Mouse (Mus musculus): Measurements from ENCODE around the gene St6galnac3. TPM values are rescaled to one million over a fixed set of nuclear protein-coding genes. Genes with fewer than 3 reads are reported as not detected.
"Not testable (repeated sequence)": the region's sequence is repeated elsewhere in the genome, so short reads cannot be mapped to it uniquely, and the experiment has no call there.

Gene St6galnac3
- polyA plus RNA-seq (2021): 12.2 TPM

DNA sequence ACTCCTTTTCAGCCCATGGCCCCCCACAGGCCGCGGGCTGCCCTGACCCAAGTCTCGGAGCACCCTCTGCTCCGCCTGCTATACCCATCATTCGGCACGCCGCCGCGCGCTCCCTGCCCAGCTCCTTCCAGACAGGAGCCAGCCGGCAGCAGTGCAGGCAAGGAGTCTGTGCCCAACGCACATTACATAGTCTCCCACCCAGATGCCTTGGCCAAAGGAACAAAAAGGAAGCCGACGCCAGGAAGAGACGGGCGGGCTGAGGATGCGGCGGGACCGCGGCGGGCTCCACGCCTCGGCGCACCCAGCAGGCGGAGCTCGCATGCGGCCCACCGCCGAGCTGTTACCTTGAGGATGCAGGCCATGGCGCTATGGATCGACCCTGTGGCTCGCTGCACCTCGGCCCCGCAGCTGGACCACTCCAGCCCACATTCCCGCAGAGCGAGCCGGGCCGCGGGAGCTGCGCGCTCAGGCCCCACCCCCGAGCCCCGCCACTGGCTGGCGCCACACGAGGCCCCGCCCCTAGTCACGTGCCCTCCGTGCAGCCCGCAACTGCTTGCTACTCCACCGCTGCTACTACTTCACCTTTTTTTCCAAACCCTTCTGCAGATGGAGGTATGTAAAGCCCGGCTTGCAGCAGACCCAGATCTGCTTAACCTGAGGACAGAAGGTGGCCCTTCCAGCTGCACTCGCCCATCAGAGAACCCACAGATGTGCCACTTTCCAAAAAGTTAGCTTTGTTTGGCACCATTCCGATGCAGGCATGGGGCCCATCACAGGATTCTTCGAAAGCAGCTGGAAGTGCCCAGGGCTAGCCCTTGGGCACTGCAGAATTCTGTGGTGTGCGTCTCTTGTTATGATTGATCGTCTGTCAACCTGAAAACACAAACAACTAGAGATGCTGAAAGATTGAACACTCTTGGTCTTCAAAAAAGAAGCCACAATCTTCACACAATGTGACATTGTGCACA, at the start of gene St6galnac3:
Gene St6galnac3 (minus strand): TSS at position 474 of the 968 bp plus-strand sequence.
- POLR2A ChIA-PET: interaction anchor here (0.5 to 1.7 kb wide), 6 partner anchors 24 to 91 kb away, joined by 3 to 8 read pairs (median 4); no protein-coding TSS in a partner anchor
- in situ Hi-C loops (cut with MboI; ENCODE audit: low pct_unique_long_range_greater_than_20kb): no loop called here

DNA sequence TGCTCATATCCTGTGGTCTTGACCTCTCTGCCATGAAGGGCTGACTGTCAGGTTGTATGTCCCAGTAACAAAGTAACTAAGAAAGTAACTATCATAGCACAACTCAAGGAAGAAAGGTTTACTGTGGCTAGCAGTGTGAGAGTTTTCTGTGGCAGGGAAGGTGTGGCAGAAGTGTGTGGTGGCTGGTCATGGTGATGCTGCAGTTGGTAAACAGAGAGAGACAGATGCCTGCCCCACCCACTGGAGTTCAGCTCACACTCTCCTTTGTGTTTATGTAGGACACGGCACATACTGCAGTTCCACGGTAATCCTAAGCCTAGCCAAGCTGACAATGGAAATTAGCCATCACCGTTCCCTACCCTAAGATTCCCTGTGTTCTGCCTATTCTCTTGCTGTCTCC, 49.6 kb upstream of the St6galnac3 start:
- no peaks in the 10 kb centered on the region for H3K27me3 ChIP-seq
- in situ Hi-C loops (cut with MboI; ENCODE audit: low pct_unique_long_range_greater_than_20kb): no loop called here
- ChIA-PET POLR2A (no interaction called here), CTCF (interaction anchor here (0.8 to 0.9 kb wide), 2 partner anchors 10 to 34 kb away, joined by 3 read pairs; no protein-coding TSS in a partner anchor)
- ATAC-seq (no peak), DNase-seq (ENCODE audit: low read depth, low spot score) (no peak)
- no peak for TF ChIP-seq CTCF (IDR thresholded peaks at IDR 0.05)

More for the DNA sequence above, at the start of gene St6galnac3:
- CTCF ChIA-PET: interaction anchor here (1.1 to 1.4 kb wide), 4 partner anchors 14 to 60 kb away, joined by 3 to 4 read pairs (median 3); no protein-coding TSS in a partner anchor
- peak; percentile 81 for TF ChIP-seq CTCF (IDR thresholded peaks at IDR 0.05)
- no peaks in the 10 kb centered on the region for H3K27me3 ChIP-seq
- ATAC-seq: peak; percentile 95
- no peak for DNase-seq (ENCODE audit: low read depth, low spot score)

DNA sequence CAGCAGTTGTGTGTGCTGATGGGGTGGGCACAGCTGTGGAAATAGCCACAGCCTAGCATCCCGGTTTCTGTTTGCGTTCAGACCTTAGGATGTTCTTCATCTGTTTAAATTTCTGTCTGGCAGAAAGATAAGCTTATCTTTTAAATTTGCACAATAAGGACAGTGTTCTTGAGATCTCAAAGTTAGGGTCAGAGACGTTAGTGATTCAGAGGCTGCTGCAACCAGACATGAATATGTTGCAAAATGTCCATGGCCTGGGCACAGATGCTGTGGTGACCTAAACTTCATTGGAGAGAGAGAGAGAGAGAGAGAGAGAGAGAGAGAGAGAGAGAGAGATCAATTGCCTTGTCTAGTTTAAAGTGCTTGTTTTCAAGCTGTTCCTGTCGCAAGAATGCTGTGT, 46.5 kb upstream of the St6galnac3 start:
- POLR2A ChIA-PET: interaction anchor here (0.9 kb wide), 1 partner anchor 46 kb away, joined by 4 read pairs; no protein-coding TSS in a partner anchor
- in situ Hi-C loops (cut with MboI; ENCODE audit: low pct_unique_long_range_greater_than_20kb): no loop called here
- CTCF ChIA-PET: interaction anchor here (1.2 to 2.0 kb wide), 5 partner anchors 8 to 41 kb away, joined by 3 to 6 read pairs (median 4); no protein-coding TSS in a partner anchor
- H3K27me3 ChIP-seq: no peaks in the 10 kb centered on the region
- no peak for DNase-seq (ENCODE audit: low read depth, low spot score)
- ATAC-seq: no peak
- TF ChIP-seq CTCF (IDR thresholded peaks at IDR 0.05): no peak

DNA sequence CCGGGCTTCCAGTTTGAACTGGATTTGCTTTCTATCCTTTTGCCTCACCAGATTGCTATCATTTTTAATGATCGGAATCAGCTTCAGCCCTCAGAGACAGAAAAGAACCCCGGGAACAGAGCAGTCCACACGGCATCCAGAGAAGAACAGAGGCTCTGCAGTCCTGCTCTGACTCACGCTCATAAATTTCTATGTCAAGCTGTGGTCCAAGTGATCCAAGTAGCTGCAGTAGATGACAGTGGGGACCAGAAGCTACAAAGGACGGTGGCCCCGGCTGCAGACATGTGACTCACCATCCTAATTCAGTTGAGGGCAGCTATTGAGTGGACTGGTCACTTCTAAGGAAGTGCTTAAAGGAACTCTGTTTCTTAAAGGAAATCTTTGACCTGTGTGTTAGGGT, 45.6 kb upstream of the St6galnac3 start:
- ChIA-PET POLR2A (no interaction called here), CTCF (interaction anchor here (1.2 to 2.0 kb wide), 4 partner anchors 13 to 42 kb away, joined by 3 to 6 read pairs (median 4); no protein-coding TSS in a partner anchor)
- H3K27me3 ChIP-seq: no peaks in the 10 kb centered on the region
- DNase-seq (ENCODE audit: low read depth, low spot score): no peak
- ATAC-seq: no peak
- no peak for TF ChIP-seq CTCF (IDR thresholded peaks at IDR 0.05)
- in situ Hi-C loops (cut with MboI; ENCODE audit: low pct_unique_long_range_greater_than_20kb): no loop called here

DNA sequence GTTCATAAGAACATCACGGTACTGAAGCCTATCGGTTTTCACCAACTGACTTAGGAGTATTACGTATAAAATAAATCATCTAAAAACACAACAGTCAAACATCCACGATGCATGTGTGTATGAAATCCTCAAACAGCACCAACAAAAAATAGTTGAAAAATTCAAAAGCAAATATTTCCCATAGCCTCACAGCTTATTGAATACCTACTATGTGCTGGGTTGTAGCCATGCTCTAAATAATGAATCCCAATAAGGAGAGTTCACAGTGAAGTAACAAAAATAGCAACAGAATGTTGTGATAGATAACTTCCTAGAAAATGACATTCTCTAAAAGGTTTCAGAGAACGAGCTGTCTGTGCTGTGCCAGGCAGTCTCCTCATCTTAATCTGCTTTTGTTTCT, 44.2 kb upstream of the St6galnac3 start:
- in situ Hi-C loops (cut with MboI; ENCODE audit: low pct_unique_long_range_greater_than_20kb): no loop called here
- ChIA-PET CTCF (interaction anchor here (1.4 kb wide), 1 partner anchor 26 kb away, joined by 3 read pairs; no protein-coding TSS in a partner anchor), POLR2A (no interaction called here)
- H3K27me3 ChIP-seq: no peaks in the 10 kb centered on the region
- DNase-seq (ENCODE audit: low read depth, low spot score) (no peak), ATAC-seq (no peak)
- no peak for TF ChIP-seq CTCF (IDR thresholded peaks at IDR 0.05)

DNA sequence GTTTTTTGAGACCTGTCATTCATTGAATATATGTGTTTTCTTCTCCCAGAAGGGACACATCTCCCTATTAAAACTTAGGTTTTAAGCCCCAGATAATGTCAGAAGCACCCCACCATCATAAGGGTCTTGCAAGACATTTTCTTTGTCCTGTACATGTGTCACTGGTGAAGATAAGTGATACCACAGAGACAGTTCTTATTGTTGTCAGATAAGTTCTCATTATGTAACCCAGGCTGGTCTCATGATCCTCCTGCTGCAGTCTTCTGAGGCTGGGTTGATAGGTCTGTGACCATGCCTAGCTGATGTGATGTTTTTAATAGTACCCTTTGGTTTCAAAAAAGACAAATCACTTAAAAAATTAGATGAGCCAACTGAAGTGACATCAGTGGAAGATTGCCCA, 40.2 kb upstream of the St6galnac3 start:
- CTCF ChIA-PET: no interaction called here
- TF ChIP-seq CTCF (IDR thresholded peaks at IDR 0.05): no peak

DNA sequence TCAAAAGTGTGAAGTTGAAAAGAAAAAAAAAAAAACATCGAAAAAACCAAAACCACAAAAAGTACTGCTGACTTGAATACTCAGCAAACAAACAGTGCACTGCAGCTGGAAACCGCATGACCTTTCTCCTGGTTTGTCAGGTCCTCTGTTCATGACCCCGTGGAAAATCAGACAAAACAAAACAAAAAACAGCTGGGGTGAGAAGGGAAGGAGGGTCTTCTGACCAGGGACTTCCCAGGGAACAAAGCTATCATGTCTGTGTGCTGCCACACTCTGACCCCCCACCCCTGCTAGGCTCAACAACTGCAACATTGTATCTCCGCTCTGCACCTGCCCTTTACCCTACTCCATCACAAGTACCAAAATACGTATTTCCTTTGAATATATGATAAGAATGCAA, 39.8 kb upstream of the St6galnac3 start:
- ChIA-PET CTCF (no interaction called here), POLR2A (no interaction called here)
- ATAC-seq: no peak
- H3K27me3 ChIP-seq: no peaks in the 10 kb centered on the region
- in situ Hi-C loops (cut with MboI; ENCODE audit: low pct_unique_long_range_greater_than_20kb): no loop called here
- no peak for DNase-seq (ENCODE audit: low read depth, low spot score)
- TF ChIP-seq CTCF (IDR thresholded peaks at IDR 0.05): no peak

More for the DNA sequence above, 40.2 kb upstream of the St6galnac3 start:
- no peaks in the 10 kb centered on the region for H3K27me3 ChIP-seq
- in situ Hi-C loops (cut with MboI; ENCODE audit: low pct_unique_long_range_greater_than_20kb): no loop called here
- POLR2A ChIA-PET: no interaction called here
- ATAC-seq (no peak), DNase-seq (ENCODE audit: low read depth, low spot score) (no peak)

DNA sequence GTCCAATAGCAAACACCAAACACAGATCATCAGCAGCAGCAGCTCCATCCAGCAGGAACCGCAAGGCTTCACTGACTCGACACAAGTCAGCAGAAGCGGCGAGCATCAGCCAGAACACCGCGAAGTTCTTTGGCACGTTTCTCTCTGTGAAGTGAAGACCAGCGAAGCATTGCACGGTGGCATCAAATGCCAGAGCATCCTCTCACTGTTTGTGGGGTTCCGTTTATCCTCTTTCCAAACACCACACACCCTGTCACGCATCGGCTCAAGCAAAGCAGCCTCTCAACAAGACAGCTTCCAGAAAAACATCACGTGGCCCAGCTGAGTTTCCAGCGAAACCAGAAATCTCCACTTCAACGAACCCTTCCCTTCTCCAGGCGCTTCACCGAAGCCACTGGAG, 36.2 kb upstream of the St6galnac3 start:
- no peaks in the 10 kb centered on the region for H3K27me3 ChIP-seq
- POLR2A ChIA-PET: interaction anchor here (0.6 kb wide), 1 partner anchor 16 kb away, joined by 6 read pairs; no protein-coding TSS in a partner anchor
- CTCF ChIA-PET: interaction anchor here (1.3 kb wide), 1 partner anchor 9 kb away, joined by 3 read pairs; no protein-coding TSS in a partner anchor
- no peak for TF ChIP-seq CTCF (IDR thresholded peaks at IDR 0.05)
- in situ Hi-C loops (cut with MboI; ENCODE audit: low pct_unique_long_range_greater_than_20kb): no loop called here
- ATAC-seq (peak; percentile 81), DNase-seq (ENCODE audit: low read depth, low spot score) (peak; percentile 67)

DNA sequence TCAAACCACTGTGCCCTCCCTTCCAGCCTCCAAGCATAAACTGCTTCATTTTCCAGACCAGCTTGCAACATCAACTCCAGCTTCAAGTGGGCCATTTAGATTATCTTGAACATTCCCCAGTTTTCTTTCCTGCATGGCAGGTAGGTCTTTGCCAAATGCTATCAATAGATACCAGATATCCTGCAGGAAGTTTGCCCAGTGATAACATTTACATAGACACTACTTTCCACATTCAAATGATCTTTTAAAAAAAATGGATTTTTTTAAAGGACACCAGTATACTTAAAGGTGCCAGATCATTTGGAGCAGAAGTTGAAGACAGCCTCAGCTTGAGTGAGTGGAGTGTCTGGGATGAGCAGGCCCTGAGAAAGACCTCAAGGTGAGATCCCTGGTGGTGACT, 34.3 kb upstream of the St6galnac3 start:
- no peaks in the 10 kb centered on the region for H3K27me3 ChIP-seq
- POLR2A ChIA-PET: no interaction called here
- TF ChIP-seq CTCF (IDR thresholded peaks at IDR 0.05): no peak
- in situ Hi-C loops (cut with MboI; ENCODE audit: low pct_unique_long_range_greater_than_20kb): no loop called here
- ATAC-seq (no peak), DNase-seq (ENCODE audit: low read depth, low spot score) (no peak)
- CTCF ChIA-PET: interaction anchor here (3.6 kb wide), 1 partner anchor 12 kb away, joined by 11 read pairs; no protein-coding TSS in a partner anchor

DNA sequence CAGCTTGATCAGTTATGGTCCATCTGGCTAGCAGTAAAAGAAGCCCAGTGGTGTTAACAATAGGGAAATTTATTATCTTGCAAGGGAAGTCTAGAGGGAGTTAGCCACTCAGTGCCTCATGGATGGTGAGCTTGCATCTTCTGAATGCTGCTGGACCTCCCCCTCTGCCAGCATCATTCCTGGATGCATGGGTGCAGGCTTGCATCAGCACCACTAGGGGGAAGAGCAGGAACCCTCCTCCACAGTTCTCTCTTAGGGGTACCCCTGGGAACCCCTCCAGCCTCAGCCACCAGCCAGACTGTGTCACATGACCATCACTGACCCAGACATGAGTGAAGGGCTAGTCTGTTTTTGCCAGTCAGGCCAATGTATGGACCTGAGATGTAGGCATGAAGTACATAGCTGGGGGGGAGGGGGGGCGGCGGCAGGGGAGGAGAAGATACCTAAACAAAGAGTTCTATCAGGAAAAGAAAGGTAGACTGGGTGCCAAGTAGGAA, 31.6 kb upstream of the St6galnac3 start:
- DNase-seq (ENCODE audit: low read depth, low spot score) (no peak), ATAC-seq (no peak)
- TF ChIP-seq CTCF (IDR thresholded peaks at IDR 0.05): no peak
- no peaks in the 10 kb centered on the region for H3K27me3 ChIP-seq
- CTCF ChIA-PET: interaction anchor here (1.1 to 3.6 kb wide), 3 partner anchors 10 to 60 kb away, joined by 3 to 11 read pairs (median 3); no protein-coding TSS in a partner anchor
- in situ Hi-C loops (cut with MboI; ENCODE audit: low pct_unique_long_range_greater_than_20kb): no loop called here
- POLR2A ChIA-PET: interaction anchor here (0.8 kb wide), 1 partner anchor 22 kb away, joined by 3 read pairs; no protein-coding TSS in a partner anchor

DNA sequence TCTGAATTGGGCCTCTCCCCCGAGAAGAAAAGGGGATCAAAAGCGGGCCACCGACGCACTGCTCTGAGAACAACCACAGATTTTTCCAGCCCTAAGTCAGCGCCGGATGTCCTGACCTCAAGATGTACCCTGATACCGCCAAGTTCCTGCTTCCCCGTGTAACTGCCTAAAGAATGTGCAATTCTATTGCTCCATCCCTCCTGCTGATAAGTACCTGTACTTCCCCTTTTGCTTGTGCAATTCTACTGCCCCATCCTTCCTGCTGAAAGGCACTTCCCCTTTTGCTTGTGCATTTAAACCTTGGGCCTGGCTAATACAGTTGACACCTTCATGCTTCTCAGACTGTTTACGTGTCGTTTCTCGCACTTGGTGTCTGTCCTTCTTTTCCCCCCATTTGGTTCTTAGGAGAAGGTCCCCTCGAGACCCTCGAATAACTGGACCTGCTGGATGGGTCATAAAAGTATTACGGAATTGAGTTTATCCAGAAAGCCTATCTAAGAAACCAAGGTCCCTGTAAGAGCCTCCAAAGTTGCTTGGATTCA, 30.9 kb upstream of the St6galnac3 start:
- in situ Hi-C loops (cut with MboI; ENCODE audit: low pct_unique_long_range_greater_than_20kb); H3K27me3 ChIP-seq; DNase-seq (ENCODE audit: low read depth, low spot score); ATAC-seq: not testable (repeated sequence)
- CTCF ChIA-PET: interaction anchor here (1.1 kb wide), 1 partner anchor 10 kb away, joined by 3 read pairs; no protein-coding TSS in a partner anchor
- POLR2A ChIA-PET: interaction anchor here (0.8 kb wide), 1 partner anchor 21 kb away, joined by 3 read pairs; no protein-coding TSS in a partner anchor

All from Patski (cell line).